Mouse (Mus musculus) E14TG2a.4 (cell line): ENCODE data around the gene Cby1.

Experiments
- H3K27me3 ChIP-seq: 2 replicates; pipeline ENCODE4 v1.6.1; 2014; ENCODE audit warnings: low read length, control low read depth; ENCODE audit not compliant: insufficient read depth
- H3K36me3 ChIP-seq: 2 replicates; pipeline ENCODE4 v1.6.1; 2014; ENCODE audit warnings: low read length, control low read depth; ENCODE audit not compliant: insufficient read depth
- H3K4me1 ChIP-seq: replicated peaks from 2 replicates; pipeline ENCODE4 v1.6.1; 2014; ENCODE audit warnings: low read depth, low read length, control low read depth
- H3K4me3 ChIP-seq: replicated peaks from 2 replicates; pipeline ENCODE4 v1.5.1; 2014; ENCODE audit warnings: mild to moderate bottlenecking, low read length
- H3K9me3 ChIP-seq: 2 replicates; pipeline ENCODE4 v1.6.1; 2014; ENCODE audit warnings: low read length, control low read depth
- CTCF ChIP-seq: conservative IDR thresholded peaks from 2 replicates; pipeline ENCODE4 v1.5.1; 2014; ENCODE audit warnings: low read length
- NANOG ChIP-seq: IDR thresholded peaks from 2 replicates; pipeline ENCODE4 v1.6.1; 2014; ENCODE audit warnings: borderline replicate concordance, low read length, mixed read lengths
- POU5F1 ChIP-seq: IDR thresholded peaks from 2 replicates; pipeline ENCODE4 v1.6.1; 2014; ENCODE audit warnings: low read length, borderline replicate concordance

Gene Cby1

GRCm38 (mm10) chr15:79641135-79641817 is 17.7 kb upstream of the Cby1 start:
- Histone ChIP-seq H3K9me3 (no peaks in the 10 kb centered on the region), H3K4me3 (no peak overlapping the region), H3K27me3 (0 out of 2 replicates have a peak, but pooled peaks cover 9% of the 10 kb centered on the region), H3K36me3 (no peaks in the 10 kb centered on the region), H3K4me1 (peaks cover 31% of the 10 kb centered on the region)
- TF ChIP-seq POU5F1 (no peak), CTCF (no peak), NANOG (no peak)

DNA sequence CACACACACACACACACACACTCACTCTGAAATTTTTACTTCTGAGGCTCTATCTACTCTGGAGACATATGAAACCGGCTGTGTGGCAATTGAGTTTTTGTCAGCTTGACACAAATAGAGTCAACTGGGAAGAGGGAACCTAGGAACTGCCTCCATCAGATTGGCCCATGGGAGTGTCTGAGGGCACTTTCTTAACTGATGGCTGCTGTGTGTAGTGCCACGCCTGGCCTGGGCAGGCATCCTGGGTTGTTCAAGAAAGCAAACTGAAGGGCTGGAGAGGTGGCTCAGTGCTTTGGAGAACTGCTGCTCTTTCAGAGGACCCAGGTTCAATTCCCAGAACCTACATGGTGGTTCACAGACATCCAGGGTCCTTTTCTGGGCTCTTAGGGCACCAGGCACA is 13.5 kb upstream of the Cby1 start:
- H3K27me3 ChIP-seq, result 0 out of 2 replicates have a peak, but pooled peaks cover 7% of the 10 kb centered on the region
- no peak overlapping the region for H3K4me3 ChIP-seq
- peaks cover 39% of the 10 kb centered on the region for H3K4me1 ChIP-seq
- no peak for TF ChIP-seq POU5F1
- TF ChIP-seq NANOG, result no peak
- TF ChIP-seq CTCF, result no peak
- no peaks in the 10 kb centered on the region for H3K9me3 ChIP-seq
- no peaks in the 10 kb centered on the region for H3K36me3 ChIP-seq

GRCm38 (mm10) chr15:79648130-79648529 is 10.9 kb upstream of the Cby1 start:
- no peak for TF ChIP-seq CTCF
- no peak for TF ChIP-seq NANOG
- no peak for TF ChIP-seq POU5F1
- Histone ChIP-seq H3K9me3 (no peaks in the 10 kb centered on the region), H3K4me1 (peaks cover 26% of the 10 kb centered on the region), H3K4me3 (no peak overlapping the region), H3K36me3 (no peaks in the 10 kb centered on the region), H3K27me3 (0 out of 2 replicates have a peak, but pooled peaks cover 3% of the 10 kb centered on the region)

DNA sequence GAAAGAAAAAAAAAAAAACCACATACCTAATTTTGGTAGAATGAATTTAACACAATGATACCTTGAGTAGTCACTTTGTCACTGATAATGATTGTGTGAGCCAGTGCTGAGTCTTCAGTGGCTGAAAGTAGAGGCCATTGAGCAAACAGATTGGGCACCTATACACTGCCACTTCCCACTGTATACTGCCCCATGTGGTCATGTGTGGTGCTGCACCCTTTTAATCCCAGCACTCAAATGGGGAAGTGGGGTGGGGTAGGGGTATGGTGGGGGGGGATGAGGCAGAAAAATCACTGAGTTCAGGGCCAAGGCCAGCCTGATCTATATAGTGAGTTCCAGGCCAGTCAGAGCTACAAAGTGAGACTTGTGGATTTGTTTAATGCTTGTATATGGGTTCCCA is 8.4 kb upstream of the Cby1 start:
- Histone ChIP-seq H3K9me3 (no peaks in the 10 kb centered on the region), H3K4me1 (peaks cover 25% of the 10 kb centered on the region), H3K27me3 (0 out of 2 replicates have a peak, but pooled peaks cover 3% of the 10 kb centered on the region), H3K36me3 (no peaks in the 10 kb centered on the region), H3K4me3 (no peak overlapping the region)
- TF ChIP-seq NANOG, result no peak
- no peak for TF ChIP-seq POU5F1
- TF ChIP-seq CTCF, result peak; percentile 80

DNA sequence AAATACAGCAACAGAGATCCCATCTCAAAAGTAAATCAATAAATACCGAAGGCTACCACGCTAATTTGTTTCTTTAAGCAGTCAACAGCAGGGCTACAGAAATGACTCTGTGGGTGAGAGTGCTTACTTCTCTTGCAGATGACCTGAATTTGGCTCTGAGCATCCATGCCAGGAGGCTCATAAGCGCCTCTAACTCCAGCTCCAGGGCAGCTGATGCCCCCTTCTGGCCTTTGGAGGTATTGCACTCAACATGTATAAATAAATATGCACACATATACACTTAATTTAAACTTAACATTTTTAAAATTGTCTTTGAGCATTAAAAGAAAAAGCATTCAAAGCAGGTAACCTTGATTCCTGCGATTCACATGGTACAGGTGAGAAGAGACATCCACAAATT is 7.5 kb upstream of the Cby1 start:
- Histone ChIP-seq H3K4me1 (peaks cover 25% of the 10 kb centered on the region), H3K27me3 (0 out of 2 replicates have a peak, but pooled peaks cover 3% of the 10 kb centered on the region), H3K4me3 (no peak overlapping the region), H3K9me3 (no peaks in the 10 kb centered on the region), H3K36me3 (no peaks in the 10 kb centered on the region)
- TF ChIP-seq POU5F1 (no peak), CTCF (peak; percentile 89)

GRCm38 (mm10) chr15:79656451-79656850 is 2.5 kb upstream of the Cby1 start:
- Histone ChIP-seq H3K4me3 (no peak overlapping the region), H3K4me1 (peaks cover 27% of the 10 kb centered on the region), H3K27me3 (no peaks in the 10 kb centered on the region), H3K9me3 (no peaks in the 10 kb centered on the region), H3K36me3 (0 out of 2 replicates have a peak, but pooled peaks cover 5% of the 10 kb centered on the region)
- TF ChIP-seq CTCF (no peak), POU5F1 (no peak), NANOG (no peak)

- peaks cover 16% of the 10 kb centered on the region for H3K36me3 ChIP-seq
- no peak for TF ChIP-seq POU5F1
- TF ChIP-seq CTCF, result peak; percentile 64
- no peak for TF ChIP-seq NANOG
- H3K4me3 ChIP-seq, result peak overlapping the region; percentile 87
- H3K9me3 ChIP-seq, result no peaks in the 10 kb centered on the region
- H3K27me3 ChIP-seq, result no peaks in the 10 kb centered on the region
- peaks cover 27% of the 10 kb centered on the region for H3K4me1 ChIP-seq
Measured at GRCm38 (mm10) chr15:79657837-79658530, 1.0 kb upstream of the Cby1 start.

- H3K36me3 ChIP-seq, result peaks cover 44% of the 10 kb centered on the region
- no peak overlapping the region for H3K4me3 ChIP-seq
- no peaks in the 10 kb centered on the region for H3K9me3 ChIP-seq
- peaks cover 21% of the 10 kb centered on the region for H3K4me1 ChIP-seq
- H3K27me3 ChIP-seq, result no peaks in the 10 kb centered on the region
- TF ChIP-seq POU5F1 (no peak), CTCF (peak; percentile 90)
Measured at GRCm38 (mm10) chr15:79661852-79662251, 2.9 kb downstream of the Cby1 start.
